Mouse (Mus musculus): ENCODE data around the gene Ptpn18. TPM values are rescaled to one million over a fixed set of nuclear protein-coding genes. Genes with fewer than 3 reads are reported as not detected.
"Not testable (repeated sequence)": the region's sequence is repeated elsewhere in the genome, so short reads cannot be mapped to it uniquely, and the experiment has no call there.

Ptpn18 gene
- polyA plus RNA-seq, 1 experiment from 2014 or later, result 17.8 TPM

DNA sequence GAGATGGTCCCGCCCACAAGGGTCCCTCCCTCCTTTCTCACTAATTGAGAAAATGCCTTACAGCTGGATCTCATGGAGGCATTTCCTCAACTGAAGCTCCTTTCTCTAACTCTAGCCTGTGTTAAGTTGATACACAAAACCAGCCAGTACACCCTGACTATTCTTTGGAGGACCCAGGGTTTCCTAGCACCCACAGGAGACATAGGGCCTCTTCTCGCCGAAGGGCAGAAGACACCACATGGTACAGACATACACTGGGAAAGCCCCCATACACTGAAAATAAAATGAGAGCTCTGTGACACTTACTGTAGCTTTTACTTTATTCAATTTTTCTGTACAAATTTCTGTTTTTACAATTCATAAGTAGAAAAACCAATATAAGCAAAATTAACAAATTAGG, 23.2 kb upstream of the Ptpn18 start:
- no peaks in the 10 kb centered on the region for H3K27me3 ChIP-seq
- 81% methylated on average over 3 of the region's 3 CpGs for WGBS (ENCODE audit: insufficient replicate concordance)
- H3K9ac ChIP-seq, result no peak overlapping the region
- no peak overlapping the region for H3K4me2 ChIP-seq
- H3K27ac ChIP-seq (replicated peaks), result no peak overlapping the region
- no peak overlapping the region for H3K4me3 ChIP-seq (replicated peaks)
- no peak for ATAC-seq (ENCODE audit: insufficient read depth)
- H3K9me3 ChIP-seq (replicated peaks), result no peaks in the 10 kb centered on the region
- peaks cover 52% of the 10 kb centered on the region for H3K4me1 ChIP-seq (replicated peaks)
- H3K36me3 ChIP-seq (replicated peaks), result peaks cover 11% of the 10 kb centered on the region; the same call in 1 of the 2 replicates

DNA sequence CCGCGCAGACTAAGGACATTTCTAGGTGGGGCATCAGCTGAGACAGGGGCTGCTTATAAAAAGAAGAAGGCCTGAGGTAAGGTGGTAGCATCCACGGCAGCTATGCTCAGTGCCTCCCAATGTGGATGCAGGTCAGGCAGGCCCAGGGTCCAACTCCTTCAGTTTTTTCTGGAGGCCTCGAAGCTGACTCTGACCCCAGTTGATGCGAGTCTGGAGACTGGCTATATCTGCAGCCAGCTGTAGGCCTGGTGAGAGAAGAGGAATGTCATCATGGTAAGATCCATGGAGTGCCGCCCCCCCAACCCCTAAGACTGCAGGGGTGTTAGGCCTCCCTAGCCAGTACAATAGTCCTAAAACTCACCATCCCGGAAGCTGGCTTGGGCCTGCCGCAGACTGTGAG, 22.2 kb upstream of the Ptpn18 start:
- ATAC-seq (ENCODE audit: insufficient read depth); H3K27me3 ChIP-seq; H3K4me3 ChIP-seq (replicated peaks); H3K27ac ChIP-seq (replicated peaks); H3K9ac ChIP-seq; H3K9me3 ChIP-seq (replicated peaks); H3K4me2 ChIP-seq: not testable (repeated sequence)
- Histone ChIP-seq H3K36me3 (replicated peaks) (peaks cover 13% of the 10 kb centered on the region; the same call in 1 of the 2 replicates), H3K4me1 (replicated peaks) (peaks cover 56% of the 10 kb centered on the region)
- 78% methylated on average over 8 of the region's 8 CpGs for WGBS (ENCODE audit: insufficient replicate concordance)

DNA sequence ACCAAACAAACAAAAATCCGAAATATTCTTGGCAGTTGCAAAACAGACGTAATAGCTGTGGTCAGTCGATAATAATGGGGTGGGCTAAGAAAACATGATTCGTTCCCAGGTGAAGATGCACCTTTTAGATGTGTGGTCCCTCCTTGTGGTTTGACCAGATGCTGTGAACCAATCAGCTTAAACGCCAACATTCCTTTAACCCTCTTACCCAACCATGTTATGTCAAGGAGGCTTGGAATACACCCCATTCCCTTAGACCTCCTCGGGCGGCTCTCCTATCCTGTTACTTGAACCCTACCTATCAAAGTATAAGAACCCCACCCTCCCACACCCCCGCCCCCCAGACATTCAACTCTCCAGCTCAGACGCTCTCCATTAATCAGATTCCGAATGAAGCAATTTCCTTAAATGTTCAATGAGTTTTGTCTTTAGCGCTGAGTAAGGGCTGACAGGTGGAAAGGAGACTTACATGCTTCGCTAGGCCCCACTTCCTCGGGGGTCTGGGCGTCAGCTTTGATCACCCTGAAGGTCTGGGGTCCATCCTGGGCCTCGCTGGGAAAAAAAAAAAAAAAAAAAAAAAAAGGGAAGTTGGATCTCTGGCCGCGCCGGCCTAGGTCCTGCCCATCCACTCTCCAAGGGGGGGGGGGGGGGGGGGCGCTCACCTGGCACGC, 21.0 kb upstream of the Ptpn18 start:
- H3K27ac ChIP-seq (replicated peaks), result no peak overlapping the region
- peak overlapping the region; percentile 87 for H3K4me2 ChIP-seq
- no peaks in the 10 kb centered on the region for H3K9me3 ChIP-seq (replicated peaks)
- ATAC-seq (ENCODE audit: insufficient read depth), result no peak
- H3K4me1 ChIP-seq (replicated peaks), result peaks cover 47% of the 10 kb centered on the region
- peak overlapping the region; percentile 62 for H3K9ac ChIP-seq
- H3K4me3 ChIP-seq (replicated peaks), result peak overlapping the region; percentile 76
- 23% methylated on average over 17 of the region's 20 CpGs for WGBS (ENCODE audit: insufficient replicate concordance)
- peaks cover 24% of the 10 kb centered on the region for H3K36me3 ChIP-seq (replicated peaks)
- H3K27me3 ChIP-seq, result no peaks in the 10 kb centered on the region

DNA sequence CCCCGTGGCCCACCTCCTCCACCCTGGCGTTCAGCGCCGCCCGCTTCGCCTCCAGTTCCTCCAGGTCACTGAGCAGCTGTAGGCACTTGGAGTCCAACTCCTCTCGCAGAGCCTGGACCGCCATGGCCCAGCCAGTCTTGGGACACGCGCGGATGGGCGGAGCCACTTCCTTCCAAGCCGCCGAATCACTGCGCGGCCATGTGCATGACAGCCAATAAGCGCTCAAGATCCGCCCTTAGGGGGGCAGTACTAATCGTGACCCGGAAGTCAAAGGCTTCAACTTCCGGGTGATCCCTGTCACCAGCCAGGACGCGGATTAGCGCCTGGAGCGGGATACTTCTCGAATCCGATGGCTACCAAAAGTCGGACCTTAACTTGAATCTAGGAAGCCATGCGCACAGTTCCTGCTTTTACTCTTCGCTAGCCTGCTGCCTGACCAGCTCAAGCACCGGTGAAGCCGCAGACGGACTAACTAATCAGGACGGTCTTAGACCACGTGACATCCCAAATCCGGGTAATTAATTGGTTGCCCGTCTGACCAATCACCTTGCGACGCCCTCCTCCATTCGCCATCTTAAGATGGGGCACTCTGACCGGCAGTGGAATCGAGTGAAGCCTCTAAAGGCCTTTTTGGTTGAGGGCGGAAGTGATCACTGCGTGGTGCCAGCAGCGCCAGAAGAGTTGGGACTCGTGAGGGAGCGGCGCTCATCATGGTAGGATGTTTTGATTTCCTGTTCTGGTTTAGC, 20.2 kb upstream of the Ptpn18 start, which contains the start of the genes Ccdc115 and Imp4:
Ccdc115 (minus strand) TSS at position 458 of the 746 bp plus-strand sequence.
Imp4 (plus strand) TSS at position 637 of the 746 bp plus-strand sequence.
- ATAC-seq (ENCODE audit: insufficient read depth), result peak; percentile 95
- under 1% methylated on average over 48 of the region's 48 CpGs for WGBS (ENCODE audit: insufficient replicate concordance)
- Histone ChIP-seq H3K27me3 (no peaks in the 10 kb centered on the region), H3K4me3 (replicated peaks) (peak within 1 kb of the TSS; percentile 76), H3K36me3 (replicated peaks) (peaks cover 33% of the 10 kb centered on the region), H3K9ac (peak within 1 kb of the TSS; percentile 62), H3K4me1 (replicated peaks) (peaks cover 39% of the 10 kb centered on the region), H3K9me3 (replicated peaks) (no peaks in the 10 kb centered on the region), H3K27ac (replicated peaks) (peak within 1 kb of the TSS; percentile 71), H3K4me2 (peak within 1 kb of the TSS; percentile 87)

DNA sequence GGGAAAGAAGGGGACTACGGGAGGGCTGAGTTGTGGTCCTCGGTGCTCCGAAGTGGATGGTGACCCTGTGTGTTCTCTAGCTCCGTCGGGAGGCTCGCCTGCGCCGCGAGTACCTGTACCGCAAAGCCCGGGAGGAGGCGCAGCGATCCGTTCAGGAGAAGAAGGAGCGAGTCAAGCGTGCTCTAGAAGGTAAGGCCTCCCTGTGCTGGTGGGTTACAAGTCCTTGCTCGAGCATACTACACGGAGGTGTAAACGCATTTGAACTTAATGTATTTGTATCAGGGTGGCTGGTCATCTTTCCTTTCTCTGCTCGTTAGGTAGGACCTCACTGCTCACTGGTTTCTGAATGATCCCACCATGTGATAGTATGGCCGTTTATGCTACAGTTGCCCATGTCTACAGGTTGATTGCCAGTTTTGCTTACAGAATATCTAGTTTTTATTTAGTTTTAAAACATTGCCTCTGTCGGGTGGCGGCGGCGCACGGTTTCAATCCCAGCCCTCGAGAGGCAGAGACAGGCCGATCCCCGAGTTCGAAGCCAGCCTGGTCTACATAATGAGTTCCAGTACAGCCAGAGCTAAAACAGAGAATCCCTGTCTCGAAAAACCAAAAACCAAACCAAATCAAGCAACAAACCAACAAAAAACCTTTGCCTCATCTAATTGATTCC, 19.5 kb upstream of the Ptpn18 start:
- peak overlapping the region; percentile 87 for H3K4me2 ChIP-seq
- H3K9me3 ChIP-seq (replicated peaks), result no peaks in the 10 kb centered on the region
- H3K27ac ChIP-seq (replicated peaks), result peak overlapping the region; percentile 58; the same call in 1 of the 2 replicates
- WGBS (ENCODE audit: insufficient replicate concordance), result 5% methylated on average over 31 of the region's 31 CpGs
- peak overlapping the region; percentile 76 for H3K4me3 ChIP-seq (replicated peaks)
- H3K27me3 ChIP-seq, result no peaks in the 10 kb centered on the region
- H3K4me1 ChIP-seq (replicated peaks), result peaks cover 36% of the 10 kb centered on the region
- H3K9ac ChIP-seq, result peak overlapping the region; percentile 58
- peaks cover 40% of the 10 kb centered on the region for H3K36me3 ChIP-seq (replicated peaks)
- peak; percentile 22 for ATAC-seq (ENCODE audit: insufficient read depth)

DNA sequence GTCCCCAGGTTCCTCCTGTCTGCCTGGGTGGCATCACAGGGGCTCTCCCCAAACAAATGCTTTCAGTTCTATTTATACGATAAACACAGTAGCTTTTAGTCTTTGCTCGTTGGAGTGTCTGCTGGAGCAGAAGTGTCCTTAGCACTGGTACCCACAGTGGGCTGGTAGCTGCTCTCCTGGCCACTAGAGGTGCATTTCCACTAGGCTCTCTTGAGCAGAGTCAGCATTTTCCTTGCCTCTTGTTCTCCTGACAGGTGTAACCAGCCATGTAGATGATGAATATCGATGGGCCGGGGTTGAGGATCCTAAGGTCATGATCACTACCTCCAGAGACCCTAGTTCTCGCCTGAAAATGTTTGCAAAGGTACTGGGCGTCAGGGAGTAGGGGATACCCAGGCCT, 16.4 kb upstream of the Ptpn18 start:
- H3K9me3 ChIP-seq (replicated peaks), result no peaks in the 10 kb centered on the region
- no peak overlapping the region for H3K4me2 ChIP-seq
- WGBS (ENCODE audit: insufficient replicate concordance), result 76% methylated on average over 6 of the region's 6 CpGs
- no peak overlapping the region for H3K4me3 ChIP-seq (replicated peaks)
- H3K9ac ChIP-seq, result no peak overlapping the region
- ATAC-seq (ENCODE audit: insufficient read depth), result no peak
- peaks cover 42% of the 10 kb centered on the region for H3K36me3 ChIP-seq (replicated peaks)
- no peak overlapping the region for H3K27ac ChIP-seq (replicated peaks)
- H3K4me1 ChIP-seq (replicated peaks), result peaks cover 27% of the 10 kb centered on the region
- no peaks in the 10 kb centered on the region for H3K27me3 ChIP-seq

DNA sequence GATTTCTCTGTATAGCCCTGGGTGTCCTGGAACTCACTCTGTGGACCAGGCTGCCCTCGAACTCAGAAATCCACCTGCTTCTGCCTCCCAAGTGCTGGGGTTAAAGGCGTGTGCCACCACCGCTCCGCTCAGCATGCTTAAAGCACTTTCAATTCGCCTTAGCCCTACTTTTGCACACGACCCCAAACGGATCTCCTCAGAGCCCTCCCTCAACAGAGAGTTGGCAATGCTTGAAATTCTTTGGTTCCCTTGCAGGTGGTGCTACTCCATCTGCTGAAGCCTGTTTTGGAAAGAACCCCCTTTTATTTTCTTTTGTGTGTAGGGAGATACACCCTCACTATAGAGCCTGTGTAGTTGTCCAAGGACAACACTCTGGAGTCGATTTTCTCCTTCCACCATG, 1.1 kb upstream of the Ptpn18 start:
- no peak overlapping the region for H3K4me3 ChIP-seq (replicated peaks)
- H3K9me3 ChIP-seq (replicated peaks), result no peaks in the 10 kb centered on the region
- 32% methylated on average over 8 of the region's 8 CpGs for WGBS (ENCODE audit: insufficient replicate concordance)
- ATAC-seq (ENCODE audit: insufficient read depth), result no peak
- no peaks in the 10 kb centered on the region for H3K36me3 ChIP-seq (replicated peaks)
- peaks cover 22% of the 10 kb centered on the region; the same call in 1 of the 2 replicates for H3K4me1 ChIP-seq (replicated peaks)
- H3K27me3 ChIP-seq, result peaks cover 48% of the 10 kb centered on the region
- no peak overlapping the region for H3K9ac ChIP-seq
- no peak overlapping the region for H3K27ac ChIP-seq (replicated peaks)
- no peak overlapping the region for H3K4me2 ChIP-seq

DNA sequence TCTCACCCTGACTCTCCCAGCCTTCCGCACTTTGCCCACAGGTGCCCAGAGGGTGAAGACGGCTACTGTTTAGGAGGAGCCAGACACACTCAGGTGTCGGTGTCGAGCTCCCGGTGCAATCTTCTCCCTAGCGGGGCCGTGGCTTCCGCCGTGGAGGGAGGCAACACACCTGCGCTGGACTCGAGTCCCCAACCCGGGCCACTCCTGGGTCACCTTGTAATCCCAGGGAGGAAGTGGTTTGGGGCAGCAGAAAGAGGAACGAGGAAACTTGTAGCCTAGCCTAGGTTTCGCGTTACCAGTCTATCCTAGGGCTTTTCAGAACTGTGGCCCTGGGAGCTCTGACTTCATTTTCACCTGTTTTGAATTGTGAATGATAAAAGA, 489 bp downstream of the Ptpn18 start:
- WGBS (ENCODE audit: insufficient replicate concordance), result 1% methylated on average over 15 of the region's 15 CpGs
- Histone ChIP-seq H3K4me2 (peak overlapping the region; percentile 81), H3K4me1 (replicated peaks) (peaks cover 27% of the 10 kb centered on the region; the same call in 1 of the 2 replicates), H3K27ac (replicated peaks) (no peak overlapping the region), H3K9me3 (replicated peaks) (no peaks in the 10 kb centered on the region), H3K36me3 (replicated peaks) (no peaks in the 10 kb centered on the region), H3K9ac (peak overlapping the region; percentile 54; the same call in 1 of the 2 replicates), H3K27me3 (peaks cover 48% of the 10 kb centered on the region), H3K4me3 (replicated peaks) (peak overlapping the region; percentile 60)
- ATAC-seq (ENCODE audit: insufficient read depth), result no peak; the same call in 1 of the 2 replicates

DNA sequence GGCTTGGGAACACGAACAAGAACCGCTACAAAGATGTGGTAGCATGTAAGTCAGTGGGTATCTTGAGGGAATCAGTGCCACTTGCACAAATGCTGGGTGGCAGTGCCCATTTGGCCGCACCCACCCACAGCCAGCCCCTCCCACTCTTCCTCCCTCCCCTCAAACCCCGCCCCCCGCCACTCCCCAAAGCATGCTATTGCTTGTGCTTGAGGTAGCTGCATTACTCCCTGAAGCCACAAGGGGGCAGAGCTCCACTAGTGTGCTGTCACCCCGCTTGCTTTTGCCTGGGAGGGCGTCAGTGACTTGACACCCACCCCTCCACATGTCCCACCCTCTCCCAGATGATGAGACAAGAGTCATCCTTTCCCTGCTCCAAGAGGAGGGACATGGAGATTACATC, 3.2 kb downstream of the Ptpn18 start:
- H3K4me3 ChIP-seq (replicated peaks), result no peak overlapping the region
- no peak for ATAC-seq (ENCODE audit: insufficient read depth)

DNA sequence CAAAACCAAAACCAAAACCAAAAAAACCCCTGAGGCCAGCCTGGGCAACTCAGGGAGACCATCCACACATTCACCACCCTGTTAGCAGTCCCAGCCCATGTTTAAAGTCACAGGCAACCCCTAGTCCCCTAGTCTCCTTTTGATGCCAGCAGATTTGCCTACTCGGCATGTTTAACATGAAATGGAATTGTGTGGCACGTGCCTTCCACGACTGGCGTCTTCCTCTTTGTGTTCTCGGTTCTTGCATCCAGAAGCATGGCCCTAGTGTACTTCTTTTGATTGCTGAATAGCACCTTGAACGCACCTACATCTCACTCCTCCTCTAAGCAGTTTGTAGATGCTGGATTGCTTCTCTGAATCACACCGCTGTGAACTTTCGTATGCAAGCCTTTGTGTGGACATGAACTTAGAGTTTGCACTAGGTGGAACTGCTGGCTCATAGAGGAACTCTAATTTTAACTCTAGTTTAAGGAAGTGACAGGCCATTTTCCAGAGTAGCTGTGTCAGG, 4.8 kb downstream of the Ptpn18 start:
- no peaks in the 10 kb centered on the region for H3K36me3 ChIP-seq (replicated peaks)
- no peak overlapping the region for H3K9ac ChIP-seq
- ATAC-seq (ENCODE audit: insufficient read depth), result no peak
- no peaks in the 10 kb centered on the region for H3K9me3 ChIP-seq (replicated peaks)
- H3K27ac ChIP-seq (replicated peaks), result peak overlapping the region; percentile 38; the same call in 1 of the 2 replicates
- H3K4me3 ChIP-seq (replicated peaks), result no peak overlapping the region
- peaks cover 28% of the 10 kb centered on the region for H3K4me1 ChIP-seq (replicated peaks)
- H3K4me2 ChIP-seq, result peak overlapping the region; percentile 30; the same call in 1 of the 2 replicates
- peaks cover 15% of the 10 kb centered on the region for H3K27me3 ChIP-seq
- 38% methylated on average over 8 of the region's 8 CpGs for WGBS (ENCODE audit: insufficient replicate concordance)

More for the DNA sequence above, 3.2 kb downstream of the Ptpn18 start:
- Histone ChIP-seq H3K9me3 (replicated peaks) (no peaks in the 10 kb centered on the region), H3K27me3 (peaks cover 31% of the 10 kb centered on the region), H3K27ac (replicated peaks) (no peak overlapping the region), H3K4me1 (replicated peaks) (peaks cover 32% of the 10 kb centered on the region), H3K36me3 (replicated peaks) (no peaks in the 10 kb centered on the region), H3K9ac (no peak overlapping the region), H3K4me2 (no peak overlapping the region)
- WGBS (ENCODE audit: insufficient replicate concordance), result 18% methylated on average over 7 of the region's 7 CpGs
